Comparison of ENCODE assay signal across 25 mouse cellular contexts in the genomic region with DNA sequence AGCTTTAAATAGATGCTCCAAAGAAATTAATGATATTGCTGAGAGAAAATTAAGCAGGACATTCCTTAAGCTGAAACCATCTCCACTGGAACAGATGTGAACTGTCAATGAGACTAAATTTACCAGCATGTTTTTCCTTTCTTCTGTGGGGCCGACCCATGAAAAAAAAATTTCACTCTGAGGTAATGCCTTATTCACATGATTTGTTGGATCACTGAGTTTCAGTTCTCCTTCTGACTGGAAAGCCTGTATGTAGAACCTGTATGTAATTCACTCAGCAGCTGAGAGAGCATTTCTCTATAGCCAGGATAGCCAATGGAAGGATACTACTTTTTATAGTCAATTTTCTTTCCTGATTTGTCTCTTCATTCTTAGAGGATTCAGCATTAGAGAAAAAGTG.
"Had no signal": no experiment of that assay in that cellular context is flagged by ENCODE, and none has a peak within 500 bp of the region (broad histone marks: within the 10 kb centered on the region; RNA-seq: fewer than 3 reads in every experiment).

No protein-coding gene starts in this region.

- H3K4me2 ChIP-seq: heart, embryonic 12.5 days; hindbrain, embryonic 12.5 days; hindbrain, embryonic 14.5 days; intestine, embryonic 15.5 days; limb, embryonic 12.5 days had no signal

- H3K4me3 ChIP-seq: gastrocnemius, adult 2 months; heart, embryonic 10.5 days; heart, embryonic 12.5 days; hindbrain, embryonic 10.5 days; hindbrain, embryonic 12.5 days; intestine, embryonic 15.5 days; layer of hippocampus, adult 2 months; left cerebral cortex, adult 2 months; limb, embryonic 10.5 days; limb, embryonic 12.5 days had no signal

- H3K27me3 ChIP-seq: heart, embryonic 12.5 days; hindbrain, embryonic 12.5 days; intestine, embryonic 15.5 days; limb, embryonic 12.5 days had no signal

- ATAC-seq: hindbrain, embryonic 16.5 days; inflammation-experienced regulatory T-cells, adult 6 months; intestine, embryonic 15.5 days; intestine, postnatal 0 days had no signal

- H3K36me3 ChIP-seq: heart, embryonic 10.5 days; heart, embryonic 12.5 days; hindbrain, embryonic 10.5 days; hindbrain, embryonic 12.5 days; intestine, embryonic 15.5 days; limb, embryonic 10.5 days; limb, embryonic 12.5 days had no signal

- DNase-seq: gastrocnemius, adult 2 months; gastrocnemius, postnatal 10 days; gastrocnemius, postnatal 25 days; heart, adult 18-20 months; heart, postnatal 10 days; heart, postnatal 4 days; kidney, adult 18-20 months; kidney, adult 9 months; kidney, postnatal 10 days; kidney, postnatal 25 days; kidney, postnatal 4 days; liver had no signal

- H3K9me3 ChIP-seq: heart, embryonic 10.5 days; heart, embryonic 12.5 days; hindbrain, embryonic 10.5 days; hindbrain, embryonic 12.5 days; intestine, embryonic 15.5 days; limb, embryonic 10.5 days; limb, embryonic 12.5 days had no signal

- H3K4me1 ChIP-seq: intestine, embryonic 15.5 days; limb, embryonic 12.5 days had no signal

- H3K9ac ChIP-seq: heart, embryonic 12.5 days; hindbrain, embryonic 12.5 days; hindbrain, embryonic 14.5 days; intestine, embryonic 15.5 days; limb, embryonic 12.5 days had no signal

- H3K27ac ChIP-seq: gastrocnemius, adult 2 months; heart, embryonic 10.5 days; hindbrain, embryonic 12.5 days; hindbrain, embryonic 14.5 days; intestine, embryonic 15.5 days; layer of hippocampus, adult 2 months; left cerebral cortex, adult 2 months; limb, embryonic 10.5 days; limb, embryonic 12.5 days had no signal
